Mouse (Mus musculus) kidney, postnatal 0 days (tissue): ENCODE results near the gene Orai1. TPM values are rescaled to one million over a fixed set of nuclear protein-coding genes. Genes with fewer than 3 reads are reported as not detected.

ENCODE experiments used
- ATAC-seq: fragments of 200-750 bp; cut with Nextera tagmentation; replicated peaks from 2 replicates; pipeline ENCODE4 v1.8.0; 2017; ENCODE audit warnings: low read depth, moderate number of reproducible peaks, moderate TSS enrichment, moderate library complexity; ENCODE audit not compliant: low FRiP score
- DNase-seq: peaks from one replicate; pipeline ENCODE4 v3.0.0-alpha.2; 2016; ENCODE audit warnings: low spot score
- H3K27ac ChIP-seq: fragments of 300-500 bp; sonication (generic); 2 replicates; pipeline ENCODE4 v1.5.1; 2014; ENCODE audit warnings: mild to moderate bottlenecking
- H3K27me3 ChIP-seq: fragments of 300-500 bp; sonication (generic); 2 replicates; pipeline ENCODE4 v1.6.1; 2014; ENCODE audit warnings: low read length, mixed read lengths; ENCODE audit not compliant: insufficient read depth
- H3K36me3 ChIP-seq: fragments of 300-500 bp; sonication (generic); 2 replicates; pipeline ENCODE4 v1.6.1; 2014; ENCODE audit warnings: low read length, mixed read lengths; ENCODE audit not compliant: insufficient read depth
- H3K4me1 ChIP-seq: fragments of 300-500 bp; sonication (generic); replicated peaks from 2 replicates; pipeline ENCODE4 v1.6.1; 2014; ENCODE audit warnings: antibody characterized with exemption, low read length, mixed read lengths; ENCODE audit not compliant: insufficient read depth
- H3K4me2 ChIP-seq: fragments of 300-500 bp; sonication (generic); 2 replicates; pipeline ENCODE4 v1.6.1; 2014; ENCODE audit warnings: mild to moderate bottlenecking, low read length, moderate library complexity, mixed read lengths
- H3K4me3 ChIP-seq: fragments of 300-500 bp; sonication (generic); replicated peaks from 2 replicates; pipeline ENCODE4 v1.5.1; 2014; ENCODE audit warnings: low read depth, low read length
- H3K9ac ChIP-seq: fragments of 300-500 bp; sonication (generic); 2 replicates; pipeline ENCODE4 v1.6.1; 2014; ENCODE audit warnings: low read depth, low read length
- H3K9me3 ChIP-seq: fragments of 300-500 bp; sonication (generic); replicated peaks from 2 replicates; pipeline ENCODE4 v1.6.1; 2016; ENCODE audit warnings: low read length, inconsistent platforms, mixed read lengths
- CTCF ChIP-seq: IDR thresholded peaks from 2 replicates; pipeline ENCODE4 v1.5.1; 2016; ENCODE audit warnings: antibody characterized with exemption, low read depth, mild to moderate bottlenecking, moderate library complexity
- WGBS: fragments of 180-500 bp; shearing (Covaris S2); extraction: QIAGEN DNeasy Blood & Tissue Kit; methylation state at CpG from one replicate; pipeline ENCODE4 v1.1.7; 2014; 5-methylcytosine and 5-hydroxymethylcytosine counted together
- polyA plus RNA-seq: library from polyadenylated mRNA; unstranded; fragments of >200 nt; fragmentation: Nextera tagmentation; extraction: Ambion mirVana; gene quantifications from 2 replicates; pipeline ENCODE4 v1.2.1, GENCODE M21; 2015

Gene Orai1
- polyA plus RNA-seq, 1 experiment from 2014 or later, result 23.4 TPM

- DNase-seq (no peak), ATAC-seq (no peak)
- no peaks in the 10 kb centered on the region; the same call in 1 of the 2 replicates for H3K36me3 ChIP-seq
- no peak overlapping the region for H3K27ac ChIP-seq
- no peaks in the 10 kb centered on the region for H3K9me3 ChIP-seq
- no peak overlapping the region for H3K4me2 ChIP-seq
- no peak overlapping the region for H3K4me3 ChIP-seq
- H3K4me1 ChIP-seq, result no peaks in the 10 kb centered on the region
- WGBS, result 67% methylated on average over 8 of the region's 8 CpGs
- no peak for TF ChIP-seq CTCF
- no peaks in the 10 kb centered on the region for H3K27me3 ChIP-seq
- no peak overlapping the region for H3K9ac ChIP-seq
Measured at GRCm38 (mm10) chr5:122978970-122979369, 35.9 kb upstream of the Orai1 start.

GRCm38 (mm10) chr5:122984483-122984882 lies 30.4 kb upstream of the Orai1 start:
- no peak overlapping the region for H3K27ac ChIP-seq
- no peak overlapping the region for H3K4me3 ChIP-seq
- DNase-seq, result no peak
- H3K4me1 ChIP-seq, result peaks cover 10% of the 10 kb centered on the region
- no peaks in the 10 kb centered on the region for H3K9me3 ChIP-seq
- 84% methylated on average over 5 of the region's 5 CpGs for WGBS
- no peaks in the 10 kb centered on the region for H3K36me3 ChIP-seq
- no peak for TF ChIP-seq CTCF
- no peak for ATAC-seq
- H3K4me2 ChIP-seq, result no peak overlapping the region
- no peak overlapping the region for H3K9ac ChIP-seq
- H3K27me3 ChIP-seq, result no peaks in the 10 kb centered on the region

GRCm38 (mm10) chr5:122985276-122985675 lies 29.6 kb upstream of the Orai1 start:
- peak overlapping the region; percentile 38; the same call in 1 of the 2 replicates for H3K27ac ChIP-seq
- no peak overlapping the region for H3K4me3 ChIP-seq
- H3K36me3 ChIP-seq, result no peaks in the 10 kb centered on the region
- no peak for TF ChIP-seq CTCF
- no peaks in the 10 kb centered on the region for H3K27me3 ChIP-seq
- 0 out of 2 replicates have a peak overlapping the region, but pooled peaks have one; percentile 28 for H3K9ac ChIP-seq
- H3K4me1 ChIP-seq, result peaks cover 14% of the 10 kb centered on the region
- H3K9me3 ChIP-seq, result no peaks in the 10 kb centered on the region
- H3K4me2 ChIP-seq, result 0 out of 2 replicates have a peak overlapping the region, but pooled peaks have one; percentile 21
- ATAC-seq (no peak), DNase-seq (no peak)
- WGBS, result 62% methylated on average over 3 of the region's 3 CpGs

GRCm38 (mm10) chr5:122986091-122986493 lies 28.8 kb upstream of the Orai1 start:
- peak overlapping the region; percentile 28; the same call in 1 of the 2 replicates for H3K9ac ChIP-seq
- 31% methylated on average over 8 of the region's 8 CpGs for WGBS
- no peaks in the 10 kb centered on the region for H3K9me3 ChIP-seq
- H3K27me3 ChIP-seq, result no peaks in the 10 kb centered on the region
- H3K36me3 ChIP-seq, result no peaks in the 10 kb centered on the region
- peak overlapping the region; percentile 93 for H3K4me2 ChIP-seq
- no peak overlapping the region for H3K4me3 ChIP-seq
- TF ChIP-seq CTCF, result peak; percentile 18; the same call in 1 of the 2 replicates
- peak overlapping the region; percentile 27; the same call in 1 of the 2 replicates for H3K27ac ChIP-seq
- H3K4me1 ChIP-seq, result peaks cover 22% of the 10 kb centered on the region
- DNase-seq (peak; percentile 62), ATAC-seq (no peak)

- Histone ChIP-seq H3K4me2 (peak overlapping the region; percentile 93), H3K27me3 (no peaks in the 10 kb centered on the region), H3K27ac (peak overlapping the region; percentile 94), H3K9ac (peak overlapping the region; percentile 86), H3K9me3 (no peaks in the 10 kb centered on the region), H3K36me3 (no peaks in the 10 kb centered on the region), H3K4me1 (peaks cover 27% of the 10 kb centered on the region), H3K4me3 (peak overlapping the region; percentile 76)
- no peak for TF ChIP-seq CTCF
- ATAC-seq, result peak; percentile 34; the same call in 1 of the 2 replicates
- WGBS, result 3% methylated on average over 39 of the region's 39 CpGs
- peak; percentile 61 for DNase-seq
Measured at GRCm38 (mm10) chr5:122987211-122988020, 27.5 kb upstream of the Orai1 start.

GRCm38 (mm10) chr5:122988021-122988751 lies 26.7 kb upstream of the Orai1 start:
- Histone ChIP-seq H3K27me3 (no peaks in the 10 kb centered on the region), H3K27ac (peak overlapping the region; percentile 94), H3K4me3 (peak overlapping the region; percentile 76), H3K4me2 (peak overlapping the region; percentile 93), H3K4me1 (peaks cover 27% of the 10 kb centered on the region), H3K9ac (peak overlapping the region; percentile 86), H3K36me3 (no peaks in the 10 kb centered on the region), H3K9me3 (no peaks in the 10 kb centered on the region)
- WGBS, result 2% methylated on average over 39 of the region's 41 CpGs
- ATAC-seq (peak; percentile 34; the same call in 1 of the 2 replicates), DNase-seq (peak; percentile 71)
- no peak for TF ChIP-seq CTCF
